Mouse (Mus musculus) adrenal gland, adult 8-10 months (tissue): Measurements from ENCODE around the gene Hist1h2ah. TPM values are rescaled to one million over a fixed set of nuclear protein-coding genes. Genes with fewer than 3 reads are reported as not detected.

ENCODE experiments used
- DNase-seq: peaks from one replicate; pipeline ENCODE4 v3.0.0; 2022
- total RNA-seq, 4 experiments: library from RNA; stranded (reverse); gene quantifications; 2 replicates each; pipeline ENCODE4 v1.2.4; 2022

The Hist1h2ah gene
- total RNA-seq, 4 experiments from 2014 or later: 6.0 to 18.5 (median 12.6) TPM; not detected in 1

- no peak for DNase-seq
These were observed 4.0 kb upstream of the Hist1h2ah start for GRCm38 (mm10) chr13:22039364-22039763.

DNA sequence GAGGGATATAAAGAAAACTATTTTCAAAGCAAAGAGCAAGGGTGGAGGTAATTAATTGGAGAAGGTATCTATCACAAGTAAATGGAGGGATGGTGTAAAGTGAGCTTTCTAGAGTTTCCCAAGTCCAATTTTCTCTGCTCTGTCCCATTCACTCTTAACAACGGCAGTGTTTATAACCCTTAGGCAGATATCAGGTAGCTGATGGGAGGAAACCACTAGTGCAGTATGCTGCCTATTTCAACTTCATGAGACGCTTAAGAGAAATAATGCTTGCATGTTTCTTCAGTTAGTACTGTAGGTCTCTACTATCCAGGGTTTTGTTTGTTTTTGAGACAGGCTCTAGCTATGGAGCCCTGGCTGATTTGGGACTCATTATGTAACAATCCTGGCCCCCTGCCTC, 2.0 kb upstream of the Hist1h2ah start:
- DNase-seq: no peak

DNA sequence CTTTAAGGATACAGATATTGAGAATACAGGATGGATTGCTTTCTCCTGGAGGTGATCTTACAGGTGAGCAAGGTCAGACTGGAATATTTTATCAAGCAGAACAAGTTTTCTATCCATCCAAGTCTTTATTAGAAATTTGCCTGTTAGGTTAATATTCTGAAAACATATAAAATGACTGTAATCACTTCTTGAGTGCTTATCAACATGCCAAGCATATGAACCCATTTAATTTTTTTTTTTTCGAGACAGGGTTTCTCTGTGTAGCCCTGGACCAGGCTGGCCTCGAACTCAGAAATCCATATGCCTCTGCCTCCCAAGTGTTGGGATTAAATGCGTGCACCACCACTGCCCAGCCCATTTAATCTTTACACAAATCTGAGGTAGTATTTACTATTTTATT, 1.6 kb upstream of the Hist1h2ah start:
- DNase-seq: no peak

GRCm38 (mm10) chr13:22036149-22036956, 985 bp upstream of the Hist1h2ah start:
- no peak for DNase-seq

DNA sequence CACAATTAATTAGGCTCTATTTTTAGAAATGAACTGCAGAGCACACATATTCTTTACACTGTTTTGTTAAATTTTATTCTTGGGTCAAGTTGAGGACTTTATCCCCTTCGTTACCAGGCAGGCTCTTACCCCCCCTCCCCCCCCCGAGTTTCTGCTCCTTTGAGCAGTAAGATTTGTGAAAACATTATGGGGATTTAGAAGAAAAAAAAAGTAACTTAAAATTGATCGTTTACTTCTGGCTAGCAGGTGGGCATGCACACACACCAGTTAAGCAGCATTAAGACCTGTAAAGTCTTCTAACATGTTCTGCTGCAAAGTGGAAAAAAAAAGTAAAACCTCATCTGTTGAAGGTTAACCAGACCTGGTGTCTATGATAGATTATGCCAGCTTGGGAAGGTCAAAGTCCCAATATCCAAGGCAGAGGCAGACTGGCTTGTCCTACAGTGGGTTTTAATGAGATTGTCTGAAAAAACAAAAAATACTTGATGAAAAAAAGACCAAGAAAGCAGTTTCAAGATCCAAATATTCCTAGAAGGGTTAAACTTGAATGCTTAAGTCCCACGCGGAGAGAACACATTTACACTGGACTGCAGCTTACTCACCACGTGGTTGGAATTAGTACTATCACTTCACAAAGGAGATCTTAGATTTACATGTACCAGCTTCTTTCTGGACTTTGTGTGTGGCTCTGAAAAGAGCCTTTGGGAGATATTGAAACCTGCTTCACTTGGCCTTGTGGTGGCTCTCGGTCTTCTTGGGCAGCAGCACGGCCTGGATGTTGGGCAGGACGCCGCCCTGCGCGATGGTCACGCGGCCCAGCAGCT, 713 bp downstream of the Hist1h2ah start:
- no peak for DNase-seq

DNA sequence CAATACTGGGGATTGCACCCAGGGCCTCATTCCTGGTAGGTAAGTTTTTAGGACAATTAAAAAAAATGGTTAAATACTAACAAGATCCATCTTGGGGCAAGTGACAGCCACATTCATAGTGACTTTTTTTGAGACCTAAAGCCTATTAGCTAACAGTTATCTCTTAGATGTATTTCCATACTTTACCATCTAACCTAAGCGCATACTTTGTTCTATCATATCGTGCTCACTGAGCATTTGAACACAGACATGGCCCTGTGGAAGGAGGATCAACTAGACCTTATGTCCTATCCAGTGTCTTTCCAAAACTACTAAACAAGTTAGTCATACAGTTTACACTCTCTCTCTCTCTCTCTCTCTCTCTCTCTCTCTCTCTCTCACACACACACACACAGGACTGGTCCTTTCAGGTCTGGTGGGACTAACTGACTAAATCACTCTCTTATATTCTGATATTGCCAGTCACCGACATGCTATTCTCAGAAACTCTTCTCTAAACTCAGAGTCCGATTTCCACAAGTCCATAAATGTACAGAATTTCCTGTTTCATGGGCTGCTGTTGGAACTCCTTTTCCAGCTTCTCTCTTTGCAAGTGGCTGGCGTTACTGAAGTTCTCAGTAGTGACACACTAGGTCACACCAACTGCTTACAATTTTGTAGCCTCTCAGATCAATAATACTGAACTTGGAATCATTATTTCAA, 1.5 kb downstream of the Hist1h2ah start:
- DNase-seq: no peak

DNA sequence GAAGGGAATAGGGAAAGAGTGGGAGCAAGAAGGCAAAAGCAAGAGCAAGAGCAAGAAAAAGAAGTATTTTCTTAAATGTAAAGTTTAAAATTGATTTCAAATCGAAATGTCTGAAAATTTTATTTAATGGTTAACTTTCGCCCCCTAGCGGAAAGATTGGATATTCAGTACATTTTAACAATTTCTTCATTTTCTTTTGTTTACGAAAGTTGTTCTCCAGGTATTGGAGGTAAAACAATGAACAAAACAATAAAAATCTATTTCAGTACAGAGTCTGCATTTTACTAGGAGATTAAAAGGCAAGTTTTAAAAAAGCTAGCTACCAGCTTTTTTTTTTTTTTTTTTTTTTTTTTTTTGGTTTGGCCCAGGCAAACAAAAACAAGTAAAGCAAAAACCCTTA, 4.9 kb downstream of the Hist1h2ah start:
- DNase-seq: no peak

- DNase-seq: no peak
These were observed 5.4 kb downstream of the Hist1h2ah start for GRCm38 (mm10) chr13:22029928-22030327.

DNA sequence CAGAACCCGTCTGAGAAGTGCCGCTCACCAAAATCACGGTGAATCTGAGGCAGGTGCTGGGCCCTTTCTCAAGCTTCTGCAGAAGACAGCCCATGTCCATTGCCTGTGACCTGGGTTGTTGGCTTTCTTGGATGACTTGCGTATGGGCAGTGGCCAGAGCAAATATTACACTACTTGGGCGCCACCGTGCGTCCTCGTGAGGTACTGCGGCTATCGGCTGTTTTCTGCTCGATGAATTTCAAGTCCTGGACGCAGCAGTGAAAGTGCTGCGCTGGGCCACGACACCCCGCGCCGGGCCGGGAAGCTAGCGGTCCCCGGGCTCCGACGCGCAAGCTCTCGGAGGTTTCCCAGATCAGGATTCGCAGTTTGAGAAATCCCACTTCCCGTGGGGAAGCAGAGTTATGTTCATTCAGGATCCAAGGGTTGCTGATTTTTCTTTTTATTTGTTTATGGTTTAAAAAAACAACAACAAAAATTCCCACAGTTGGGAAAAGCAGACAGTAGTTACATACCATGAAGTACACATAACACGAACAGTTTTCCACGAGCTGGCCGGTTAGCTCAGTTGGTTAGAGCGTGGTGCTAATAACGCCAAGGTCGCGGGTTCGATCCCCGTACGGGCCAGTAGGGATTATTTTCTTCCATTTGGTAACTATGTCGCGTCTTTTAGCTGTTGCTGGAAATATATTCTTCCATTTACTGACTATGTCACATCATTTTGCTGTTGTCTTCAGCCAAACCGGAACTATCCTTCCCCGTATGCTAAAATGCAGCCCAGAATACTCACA, 6.5 kb downstream of the Hist1h2ah start:
- peak; percentile 93 for DNase-seq

- peak; percentile 69 for DNase-seq
These were observed 9.0 kb downstream of the Hist1h2ah start for GRCm38 (mm10) chr13:22026058-22027031.

- peak; percentile 76 for DNase-seq
These were observed 13.1 kb downstream of the Hist1h2ah start for GRCm38 (mm10) chr13:22022241-22022640.

GRCm38 (mm10) chr13:22021581-22021980, 13.8 kb downstream of the Hist1h2ah start:
- no peak for DNase-seq

DNA sequence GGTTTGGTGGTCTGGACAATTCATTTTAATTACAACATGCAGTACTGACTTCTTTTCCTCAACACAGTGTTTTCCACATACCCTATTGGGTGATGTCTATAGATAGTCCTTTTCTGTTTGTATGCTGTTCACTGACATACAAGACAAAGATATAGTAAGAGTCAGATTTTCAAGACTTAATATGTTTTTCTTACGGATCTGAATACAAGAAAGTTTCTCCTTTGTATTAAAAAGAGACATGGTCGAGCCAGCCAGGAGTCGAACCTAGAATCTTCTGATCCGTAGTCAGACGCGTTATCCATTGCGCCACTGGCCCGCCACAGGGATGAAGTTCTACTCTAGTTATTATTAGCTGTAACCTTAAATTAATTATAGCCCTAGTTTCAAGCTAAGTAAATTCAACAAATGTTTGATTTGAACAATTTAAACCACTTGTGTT, 14.4 kb downstream of the Hist1h2ah start:
- DNase-seq: peak; percentile 57

DNA sequence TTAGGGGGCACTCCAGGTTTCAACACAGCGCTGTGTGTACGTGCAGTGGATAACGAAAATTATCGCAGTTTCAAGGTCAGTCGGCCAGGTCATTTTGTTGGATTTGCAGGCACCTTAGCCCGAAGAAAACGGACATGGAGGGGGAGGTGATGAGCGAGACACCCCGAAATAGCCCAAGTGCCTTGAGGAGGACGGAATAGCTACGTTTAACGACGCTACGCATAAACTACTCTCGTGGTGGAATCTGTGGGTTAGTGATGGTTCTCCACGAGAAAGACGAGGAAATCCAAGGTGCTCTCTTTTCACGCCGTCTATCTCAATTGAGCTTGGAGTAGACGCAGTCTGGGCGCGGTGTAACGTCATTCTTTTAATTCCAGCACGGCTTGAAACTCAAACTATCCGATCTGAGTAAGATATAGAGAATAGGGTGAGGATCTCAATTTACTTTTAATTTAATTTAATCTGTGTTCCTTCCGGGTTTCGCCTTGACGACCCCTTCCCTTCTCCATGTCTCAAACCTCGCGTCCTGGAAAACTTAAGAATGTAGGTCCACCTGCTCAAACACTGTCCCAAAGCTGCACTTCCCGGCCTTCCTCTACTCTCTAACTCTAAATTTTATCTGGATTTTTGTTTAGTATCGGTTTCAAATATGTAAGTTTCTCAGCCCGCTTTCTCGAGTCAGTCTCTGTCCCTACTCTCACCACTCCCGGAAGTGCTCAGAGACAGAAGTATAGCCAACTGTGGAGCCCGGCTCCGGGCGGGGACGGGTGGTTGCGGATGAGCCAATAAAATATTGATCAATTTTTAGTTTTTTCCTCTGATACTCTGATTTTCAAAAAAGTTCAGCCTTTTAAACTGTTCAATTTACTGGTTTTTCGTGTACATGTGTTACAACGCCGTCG, 15.2 kb downstream of the Hist1h2ah start:
- no peak for DNase-seq

DNA sequence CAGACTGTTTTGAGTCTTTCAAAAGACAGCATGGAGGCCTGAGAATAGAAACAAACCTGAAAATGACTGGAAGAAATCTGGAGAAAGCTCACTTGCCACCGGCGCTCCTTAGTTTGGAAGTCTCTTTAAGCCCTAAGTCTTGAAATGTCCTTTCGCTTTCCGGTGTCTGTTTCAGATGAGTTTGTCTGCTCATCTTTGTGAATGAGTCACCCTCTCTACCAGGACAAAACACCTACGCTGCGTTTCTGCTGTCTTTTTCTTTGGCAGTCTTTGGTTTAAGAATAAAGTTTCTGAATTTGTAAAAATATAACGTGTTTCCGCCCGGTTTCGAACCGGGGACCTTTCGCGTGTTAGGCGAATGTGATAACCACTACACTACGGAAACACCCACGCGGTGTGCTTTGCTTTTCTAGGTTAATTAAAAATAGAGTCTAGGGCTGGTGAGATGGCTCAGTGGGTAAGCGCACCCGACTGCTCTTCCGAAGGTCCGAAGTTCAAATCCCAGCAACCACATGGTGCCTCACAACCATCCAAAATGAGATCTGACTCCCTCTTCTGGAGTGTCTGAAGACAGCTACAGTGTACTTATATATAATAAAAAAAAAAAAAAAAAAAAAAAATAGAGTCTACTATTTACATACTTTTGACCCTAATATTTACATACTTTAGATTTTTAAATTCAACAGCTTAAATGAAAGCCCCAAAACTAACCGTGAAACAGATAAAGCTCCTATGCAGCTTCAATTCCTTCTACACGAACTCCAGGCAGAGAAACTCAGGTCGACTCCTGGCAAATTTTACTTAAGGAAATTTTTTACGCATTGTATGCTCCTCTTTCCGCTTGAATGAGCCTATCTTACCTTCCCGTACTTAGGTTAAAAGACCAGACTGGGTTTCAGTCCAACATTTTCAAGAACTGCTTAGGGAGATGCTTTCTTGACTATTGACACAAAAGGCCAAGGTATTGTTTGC, 19.6 kb downstream of the Hist1h2ah start:
- DNase-seq: peak; percentile 69

DNA sequence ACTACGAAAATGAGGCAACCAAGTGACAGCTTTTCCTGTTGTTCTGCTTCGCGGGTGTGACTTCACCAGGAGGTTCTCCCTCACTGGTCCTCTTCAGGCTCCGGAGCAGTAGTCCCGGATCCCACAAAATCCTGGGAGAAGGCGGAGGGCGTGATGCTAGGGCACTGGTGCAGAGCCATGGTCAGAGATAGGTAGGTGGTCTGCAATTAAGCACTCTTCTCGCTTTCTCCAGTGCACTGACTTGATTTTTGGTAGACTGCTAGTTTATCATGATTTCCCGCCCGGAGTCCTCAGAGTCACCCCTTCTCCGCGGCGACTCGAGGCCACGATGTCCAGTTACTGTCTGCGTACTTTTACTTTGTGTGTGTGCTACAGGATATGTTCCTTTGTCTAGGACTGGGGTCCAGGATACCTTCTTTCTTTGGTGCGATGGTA, 20.9 kb downstream of the Hist1h2ah start:
- DNase-seq: no peak

GRCm38 (mm10) chr13:22013716-22014115, 21.7 kb downstream of the Hist1h2ah start:
- DNase-seq: no peak

GRCm38 (mm10) chr13:22009642-22010041, 25.7 kb downstream of the Hist1h2ah start, which contains the start of gene Prss16:
Gene Prss16 (minus strand): TSS chr13:22009742.
- no peak for DNase-seq
